Mouse (Mus musculus) heart, postnatal 0 days (tissue): Measurements from ENCODE around the gene Zfp113.

ENCODE experiments used
- CTCF ChIP-seq: IDR thresholded peaks from 2 replicates; pipeline ENCODE4 v1.5.1; 2016; ENCODE audit warnings: antibody characterized with exemption, control low read depth, low read depth
- EP300 ChIP-seq: IDR thresholded peaks from 2 replicates; pipeline ENCODE4 v1.6.1; 2016; ENCODE audit warnings: antibody characterized with exemption, low read depth

- TF ChIP-seq CTCF: no peak
- no peak for TF ChIP-seq EP300
These were observed 17.7 kb upstream of the Zfp113 start for GRCm38 (mm10) chr5:138173217-138173616.
